Mouse (Mus musculus): ENCODE data around the gene Zfp672. TPM values are rescaled to one million over a fixed set of nuclear protein-coding genes. Genes with fewer than 3 reads are reported as not detected.

Zfp672 gene
- total and polyA plus RNA-seq, 2 experiments = 18.6 to 20.7 TPM

DNA sequence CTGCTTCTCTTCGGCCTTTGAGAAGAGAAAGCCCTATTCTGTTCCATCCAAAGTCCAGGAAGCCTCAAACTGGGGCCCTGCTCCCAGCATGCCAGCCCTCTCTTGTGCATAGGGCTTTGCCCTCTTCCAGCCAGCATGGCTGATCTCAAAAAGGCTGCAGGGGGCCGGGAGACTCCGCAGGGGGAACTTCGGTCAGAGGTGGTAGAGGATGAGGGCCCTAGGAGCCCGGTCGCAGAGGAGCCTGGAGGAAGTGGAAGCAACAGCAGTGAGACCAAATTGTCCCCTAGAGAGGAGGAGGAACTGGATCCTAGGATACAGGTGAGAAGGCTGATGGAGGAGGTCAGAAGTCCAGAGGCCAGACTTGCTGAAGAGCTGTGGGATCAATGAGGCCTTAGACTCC, 1.4 kb upstream of the Zfp672 start:
- Histone ChIP-seq H3K4me3 (ENCODE audit: insufficient read depth, low read depth, low read length) (no peak overlapping the region), H3K9ac (ENCODE audit: low read depth, low read length) (peak overlapping the region; percentile 14; the same call in 1 of the 2 replicates), H3K79me2 (ENCODE audit: control insufficient read depth, insufficient read depth, low read length) (peaks cover 20% of the 10 kb centered on the region; the same call in 1 of the 2 replicates), H3K4me1 (ENCODE audit: control insufficient read depth, insufficient read depth, low read length) (peaks cover 14% of the 10 kb centered on the region), H3K27me3 (ENCODE audit: control insufficient read depth, insufficient read depth, low read length) (no peaks in the 10 kb centered on the region), H3K27ac (replicated peaks; ENCODE audit: insufficient read depth, low read depth, low read length) (no peak overlapping the region), H3K36me3 (ENCODE audit: control insufficient read depth, insufficient read depth, low read length) (peaks cover under 1% of the 10 kb centered on the region; the same call in 1 of the 2 replicates)
- 85% methylated on average over 6 of the region's 6 CpGs for WGBS
- DNase-seq (ENCODE audit: extremely low read depth, low read depth, low spot score) = no peak
- no peak for TF ChIP-seq CTCF (IDR thresholded peaks at IDR 0.05; ENCODE audit: low read depth, low read length)
- TF ChIP-seq POLR2A (IDR thresholded peaks at IDR 0.05; ENCODE audit: extremely low read depth, insufficient read depth, low read length) = no peak

DNA sequence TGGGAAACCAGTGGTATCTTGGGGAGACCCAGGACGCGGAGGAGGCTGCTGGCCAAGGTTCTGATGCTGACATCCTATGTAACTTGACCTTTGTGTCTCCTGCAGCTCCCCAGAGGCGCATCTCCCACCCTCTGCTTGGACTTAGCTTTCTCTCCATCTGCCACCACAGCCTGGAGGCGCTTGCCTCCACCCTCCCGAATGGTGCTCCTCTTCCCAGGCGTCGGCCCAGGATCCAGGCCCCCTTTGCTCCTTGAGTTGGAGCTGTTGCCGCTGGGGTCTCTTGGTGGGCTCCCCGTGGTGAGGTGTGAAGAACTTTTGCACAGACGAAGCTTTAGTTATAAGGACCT, 983 bp upstream of the Zfp672 start:
- no peak for DNase-seq (ENCODE audit: extremely low read depth, low read depth, low spot score)
- Histone ChIP-seq H3K27me3 (ENCODE audit: control insufficient read depth, insufficient read depth, low read length) (no peaks in the 10 kb centered on the region), H3K4me1 (ENCODE audit: control insufficient read depth, insufficient read depth, low read length) (peaks cover 14% of the 10 kb centered on the region), H3K27ac (replicated peaks; ENCODE audit: insufficient read depth, low read depth, low read length) (peak overlapping the region; percentile 1; the same call in 1 of the 2 replicates), H3K79me2 (ENCODE audit: control insufficient read depth, insufficient read depth, low read length) (peaks cover 20% of the 10 kb centered on the region; the same call in 1 of the 2 replicates), H3K36me3 (ENCODE audit: control insufficient read depth, insufficient read depth, low read length) (no peaks in the 10 kb centered on the region), H3K4me3 (ENCODE audit: insufficient read depth, low read depth, low read length) (peak overlapping the region; percentile 76), H3K9ac (ENCODE audit: low read depth, low read length) (peak overlapping the region; percentile 75)
- TF ChIP-seq POLR2A (IDR thresholded peaks at IDR 0.05; ENCODE audit: extremely low read depth, insufficient read depth, low read length) (no peak), CTCF (IDR thresholded peaks at IDR 0.05; ENCODE audit: low read depth, low read length) (no peak)
- WGBS = 14% methylated on average over 10 of the region's 10 CpGs

DNA sequence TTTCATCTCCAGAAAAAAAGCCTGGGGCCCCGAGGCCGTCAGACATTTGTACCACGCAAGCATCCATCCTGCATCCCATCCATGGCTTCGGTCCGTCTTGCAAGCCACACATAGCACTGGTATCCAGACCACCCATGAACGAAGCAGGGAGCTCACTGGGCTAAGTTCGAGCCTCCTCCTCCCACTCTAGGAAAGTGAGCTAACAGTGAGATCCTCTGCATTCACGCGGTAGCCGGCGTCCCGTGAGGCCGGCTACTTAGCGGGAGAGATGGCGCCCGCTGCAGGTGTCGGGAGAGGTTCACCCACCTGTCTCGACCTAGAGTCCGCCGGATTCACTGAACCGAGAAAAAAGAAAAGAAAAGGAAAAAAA, 248 bp downstream of the Zfp672 start:
- no peak for TF ChIP-seq POLR2A (IDR thresholded peaks at IDR 0.05; ENCODE audit: extremely low read depth, insufficient read depth, low read length)
- no peak for TF ChIP-seq CTCF (IDR thresholded peaks at IDR 0.05; ENCODE audit: low read depth, low read length)
- Histone ChIP-seq H3K4me3 (ENCODE audit: insufficient read depth, low read depth, low read length) (peak overlapping the region; percentile 82), H3K4me1 (ENCODE audit: control insufficient read depth, insufficient read depth, low read length) (peaks cover 13% of the 10 kb centered on the region), H3K27ac (replicated peaks; ENCODE audit: insufficient read depth, low read depth, low read length) (peak overlapping the region; percentile 43), H3K9ac (ENCODE audit: low read depth, low read length) (peak overlapping the region; percentile 72), H3K27me3 (ENCODE audit: control insufficient read depth, insufficient read depth, low read length) (no peaks in the 10 kb centered on the region), H3K79me2 (ENCODE audit: control insufficient read depth, insufficient read depth, low read length) (peaks cover 20% of the 10 kb centered on the region; the same call in 1 of the 2 replicates), H3K36me3 (ENCODE audit: control insufficient read depth, insufficient read depth, low read length) (no peaks in the 10 kb centered on the region)
- WGBS = 0% methylated on average over 21 of the region's 21 CpGs
- DNase-seq (ENCODE audit: extremely low read depth, low read depth, low spot score) = no peak

DNA sequence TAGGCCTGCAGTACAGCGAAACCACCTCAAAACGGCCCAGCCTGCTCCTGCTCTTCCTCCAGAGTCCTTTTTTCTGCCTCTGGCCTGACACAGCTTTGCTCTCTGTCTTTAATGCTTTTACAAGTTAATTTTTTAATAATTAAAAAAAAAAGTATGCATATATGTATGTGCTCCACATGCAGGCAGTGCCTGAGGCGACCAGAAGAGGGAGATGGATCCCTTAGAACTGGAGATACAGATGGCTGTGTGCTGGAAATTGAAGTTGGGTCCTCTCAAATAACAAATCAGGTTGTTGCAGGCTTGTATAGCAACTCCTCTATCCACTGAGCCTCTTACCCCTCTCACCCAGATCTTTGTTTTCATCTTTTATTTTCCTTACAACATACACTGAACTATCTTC, 3.4 kb downstream of the Zfp672 start:
- peaks cover 17% of the 10 kb centered on the region for H3K4me1 ChIP-seq (ENCODE audit: control insufficient read depth, insufficient read depth, low read length)
- TF ChIP-seq POLR2A (IDR thresholded peaks at IDR 0.05; ENCODE audit: extremely low read depth, insufficient read depth, low read length) = no peak
- peak; percentile 20; the same call in 1 of the 2 replicates for TF ChIP-seq CTCF (IDR thresholded peaks at IDR 0.05; ENCODE audit: low read depth, low read length)
- 100% methylated on average over 3 of the region's 3 CpGs for WGBS
- no peaks in the 10 kb centered on the region for H3K27me3 ChIP-seq (ENCODE audit: control insufficient read depth, insufficient read depth, low read length)
- no peak for DNase-seq (ENCODE audit: extremely low read depth, low read depth, low spot score)
- H3K27ac ChIP-seq (replicated peaks; ENCODE audit: insufficient read depth, low read depth, low read length) = no peak overlapping the region
- H3K79me2 ChIP-seq (ENCODE audit: control insufficient read depth, insufficient read depth, low read length) = peaks cover 18% of the 10 kb centered on the region; the same call in 1 of the 2 replicates
- no peak overlapping the region for H3K9ac ChIP-seq (ENCODE audit: low read depth, low read length)
- H3K36me3 ChIP-seq (ENCODE audit: control insufficient read depth, insufficient read depth, low read length) = no peaks in the 10 kb centered on the region
- no peak overlapping the region for H3K4me3 ChIP-seq (ENCODE audit: insufficient read depth, low read depth, low read length)

DNA sequence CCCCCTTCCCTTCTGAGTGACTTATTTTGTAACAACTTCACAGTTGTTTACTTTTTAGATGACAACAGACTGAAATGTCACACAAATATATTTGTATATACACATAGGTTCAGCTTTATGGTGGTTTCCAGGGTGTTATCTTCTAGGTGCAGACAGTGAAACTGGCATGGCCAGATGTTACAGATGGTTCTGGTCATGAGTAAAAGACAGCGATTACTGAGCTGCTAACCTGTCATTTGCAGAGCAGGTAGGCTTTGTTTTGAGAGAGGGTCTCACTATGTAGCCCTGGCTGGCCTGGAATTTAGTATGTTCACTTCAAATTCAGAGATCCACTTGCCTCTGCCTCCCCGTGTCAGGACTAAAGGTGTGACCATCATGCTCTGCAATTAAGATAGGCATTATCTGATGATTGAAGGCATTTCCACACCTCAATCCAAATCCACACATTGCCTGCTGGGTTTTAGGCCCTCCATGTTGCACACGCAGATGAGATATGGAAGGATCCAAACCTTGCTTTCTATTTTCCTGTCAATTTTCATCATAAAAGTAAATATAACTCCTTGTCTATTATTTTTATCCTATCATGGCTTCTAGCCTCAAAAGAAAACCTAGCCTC, 5.4 kb downstream of the Zfp672 start:
- DNase-seq (ENCODE audit: extremely low read depth, low read depth, low spot score) = no peak
- Histone ChIP-seq H3K79me2 (ENCODE audit: control insufficient read depth, insufficient read depth, low read length) (peaks cover 8% of the 10 kb centered on the region; the same call in 1 of the 2 replicates), H3K9ac (ENCODE audit: low read depth, low read length) (no peak overlapping the region), H3K27ac (replicated peaks; ENCODE audit: insufficient read depth, low read depth, low read length) (no peak overlapping the region), H3K4me1 (ENCODE audit: control insufficient read depth, insufficient read depth, low read length) (peaks cover 11% of the 10 kb centered on the region), H3K36me3 (ENCODE audit: control insufficient read depth, insufficient read depth, low read length) (peaks cover 3% of the 10 kb centered on the region; the same call in 1 of the 2 replicates), H3K4me3 (ENCODE audit: insufficient read depth, low read depth, low read length) (no peak overlapping the region), H3K27me3 (ENCODE audit: control insufficient read depth, insufficient read depth, low read length) (no peaks in the 10 kb centered on the region)
- WGBS = 91% methylated on average over 3 of the region's 3 CpGs
- TF ChIP-seq CTCF (IDR thresholded peaks at IDR 0.05; ENCODE audit: low read depth, low read length) (no peak), POLR2A (IDR thresholded peaks at IDR 0.05; ENCODE audit: extremely low read depth, insufficient read depth, low read length) (no peak)

Data from liver, adult 2 months (tissue).